Mouse (Mus musculus) liver, postnatal 0 days (tissue): ENCODE measurements at regions not wholly inside any gene's neighbourhood (a gene's known extent, or its start where the extent isn't known, plus 50 kb on each side); places are given as distances from the start of the nearest gene placed in this dataset.

Experiments
- CTCF ChIP-seq: sonication (generic); IDR thresholded peaks from 2 replicates; pipeline ENCODE4 v1.5.1; 2016; ENCODE audit warnings: antibody characterized with exemption, low read depth
- EP300 ChIP-seq: IDR thresholded peaks from 2 replicates; pipeline ENCODE4 v1.6.1; 2016; ENCODE audit warnings: antibody characterized with exemption, low read depth, mild to moderate bottlenecking

DNA sequence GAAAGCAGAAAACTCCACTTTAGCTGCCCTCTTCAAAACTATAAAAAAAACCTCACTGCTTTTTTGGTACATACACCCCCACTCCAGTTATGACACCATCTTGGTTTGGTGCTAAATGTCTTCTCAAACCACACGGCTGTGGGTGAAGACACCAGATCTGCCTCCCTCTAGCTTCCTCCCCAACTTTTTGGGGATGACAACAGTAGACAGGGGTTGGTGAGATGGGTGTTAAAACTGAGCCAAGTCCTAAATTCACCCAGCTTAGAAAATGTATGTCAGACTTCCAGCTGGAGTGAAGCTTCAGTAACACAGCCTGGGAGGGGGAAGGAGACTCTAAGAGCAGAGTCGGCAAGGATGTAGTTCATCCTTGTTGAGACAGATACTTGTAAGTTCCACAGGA is 147.1 kb upstream of the F13a1 start:
- TF ChIP-seq CTCF (no peak), EP300 (no peak)
